Mouse (Mus musculus): ENCODE measurements around the gene Ankrd23. TPM values are rescaled to one million over a fixed set of nuclear protein-coding genes. Genes with fewer than 3 reads are reported as not detected.

The Ankrd23 gene
- total RNA-seq (2023): 1.1 and 2.4 TPM in 2 replicates

DNA sequence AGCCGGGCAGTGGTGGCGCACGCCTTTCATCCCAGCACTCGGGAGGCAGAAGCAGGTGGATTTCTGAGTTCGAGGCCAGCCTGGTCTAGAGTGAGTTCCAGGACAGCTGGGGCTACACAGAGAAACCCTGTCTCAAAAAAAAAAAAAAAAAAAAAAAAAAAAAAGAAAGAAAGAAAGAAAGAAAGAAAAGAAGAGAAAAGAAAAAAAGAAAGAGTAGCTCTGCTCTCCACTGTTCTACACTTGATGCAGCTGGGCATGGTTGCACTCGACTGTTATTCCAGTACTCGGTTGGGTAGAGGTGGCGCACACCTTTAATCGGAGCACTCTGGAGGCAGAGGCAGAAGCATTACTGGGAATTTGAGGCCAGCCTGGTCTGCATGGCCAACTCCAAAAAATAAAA, at the start of gene Ankrd23:
TSS of gene Ankrd23 (minus strand) at position 101 of the 400 bp plus-strand sequence.

DNA sequence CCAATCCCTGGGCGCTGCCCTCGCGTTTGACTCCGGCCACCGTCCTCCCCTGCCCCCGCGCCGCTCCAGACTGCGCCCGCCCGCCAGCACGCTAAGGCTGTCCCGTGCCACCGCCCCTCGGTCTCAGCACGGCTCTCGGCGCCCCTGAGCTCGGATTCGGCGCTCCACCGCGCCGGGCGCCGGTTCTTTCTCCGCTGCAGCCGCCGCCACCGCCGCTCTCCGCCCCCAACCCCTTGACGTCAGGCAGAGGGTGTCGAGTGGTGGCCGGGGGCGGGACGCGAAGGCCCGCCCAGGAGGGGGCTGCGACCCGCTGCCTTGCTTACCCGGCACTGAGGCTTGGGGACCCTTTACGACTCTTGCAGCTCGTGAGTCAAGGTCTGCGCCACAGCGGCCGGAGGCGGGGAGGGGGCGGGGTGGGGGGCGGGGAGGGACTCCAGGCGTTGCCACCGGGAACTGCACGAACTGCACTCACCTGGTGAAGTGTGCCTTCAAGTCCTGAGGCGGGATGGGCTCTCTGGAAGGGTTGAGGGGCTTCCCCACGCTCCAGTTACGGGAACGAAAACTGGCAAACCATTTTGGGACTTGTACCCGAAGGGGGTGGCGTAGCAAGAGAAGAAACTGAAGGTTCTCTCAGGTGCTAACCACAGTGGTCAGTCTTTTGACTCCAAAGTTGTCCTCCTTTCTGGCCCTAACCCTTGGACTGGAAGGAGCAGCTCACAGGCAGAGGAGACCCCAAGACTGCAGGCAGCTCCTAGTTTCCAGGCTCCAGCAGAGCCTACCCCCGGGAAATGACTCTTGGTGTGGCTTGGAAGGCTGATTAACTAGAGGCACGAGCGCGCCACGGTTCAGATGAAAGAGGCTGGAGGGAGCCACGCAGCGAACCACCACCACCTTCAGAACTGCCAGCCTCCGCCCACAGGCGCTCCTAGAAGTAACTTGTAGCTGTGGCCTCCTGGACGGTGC, 21.6 kb upstream of the Ankrd23 start, which contains the start of gene Sema4c:
TSS of gene Sema4c (minus strand) at position 319 of the 963 bp plus-strand sequence.

DNA sequence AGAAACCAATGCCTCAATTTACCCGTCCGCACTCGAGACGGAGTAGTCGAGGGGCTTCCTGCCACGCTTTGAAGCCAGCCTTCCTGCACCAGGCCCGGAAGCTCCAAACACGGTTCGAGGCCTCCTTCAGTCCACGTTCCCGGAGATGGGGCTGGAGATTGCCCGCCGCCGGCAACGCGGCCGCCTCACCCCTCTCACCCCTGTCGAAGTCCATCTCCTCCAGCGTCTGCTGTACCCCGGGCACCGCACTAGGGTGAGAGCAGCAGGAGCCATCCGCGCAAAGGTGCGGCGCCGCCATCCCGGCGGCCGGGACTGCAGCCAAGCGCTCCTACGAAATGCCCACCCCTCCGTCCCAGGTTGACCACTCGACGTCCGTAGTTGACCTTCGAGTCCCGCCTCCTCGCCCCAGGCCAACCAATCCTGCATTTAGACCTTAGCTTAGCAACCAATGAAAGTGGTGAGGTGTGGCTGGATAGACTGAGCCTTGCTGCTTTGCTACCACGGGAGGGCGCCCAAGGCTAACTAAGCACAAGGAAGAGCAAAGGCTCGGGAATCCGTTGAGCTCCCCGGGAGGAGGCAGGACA, 10.3 kb upstream of the Ankrd23 start, which contains the start of gene Ankrd39:
TSS of gene Ankrd39 (minus strand) at position 558 of the 584 bp plus-strand sequence.

GRCm38 (mm10) chr1:36539186-36539585, 2.5 kb upstream of the Ankrd23 start, which contains the start of gene Gm42417:
Gene Gm42417 (minus strand): TSS chr1:36539429.

DNA sequence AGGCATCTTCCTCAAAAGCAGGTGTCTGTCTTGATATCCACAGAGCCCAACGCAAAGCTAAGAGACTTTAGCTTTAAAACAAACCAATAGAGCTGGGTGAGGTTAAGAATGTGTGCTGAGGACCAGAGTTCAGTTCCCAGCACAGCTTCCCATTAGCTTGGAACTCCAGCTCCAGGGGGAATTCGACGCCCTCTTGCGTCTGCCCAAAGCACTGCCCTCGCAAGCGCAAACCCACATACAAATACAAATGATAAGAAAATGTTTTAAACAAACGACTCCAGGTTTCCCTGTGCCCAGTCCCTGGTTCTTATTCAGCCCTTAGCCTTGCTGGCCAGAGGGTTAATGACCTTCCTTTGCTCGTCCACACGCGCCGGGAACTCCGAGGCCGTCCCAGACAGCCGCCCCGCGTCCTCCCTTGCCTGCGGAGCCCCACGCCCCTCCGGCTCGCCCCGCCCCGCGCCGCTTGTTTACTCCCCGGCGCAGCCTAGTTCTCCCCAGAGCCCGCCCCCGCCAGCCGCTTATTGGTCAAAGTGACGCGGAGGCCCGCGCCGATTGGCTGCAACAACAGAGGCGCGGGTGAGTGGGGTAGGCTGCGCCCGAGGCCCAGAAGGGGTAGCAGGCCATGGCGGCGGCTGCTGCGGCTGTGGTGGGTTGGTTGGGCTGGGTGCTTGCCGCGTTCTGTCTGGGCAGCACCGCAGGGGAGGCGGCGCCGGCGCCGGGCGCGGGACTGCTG, 25.2 kb downstream of the Ankrd23 start, which contains the start of gene Cnnm3:
TSS of gene Cnnm3 (plus strand) at position 579 of the 733 bp plus-strand sequence.

Other genes with a start within 250 kb of the Ankrd23 start
- gene Arid5a, start 229.2 kb downstream of the Ankrd23 start, total RNA-seq (2023): 112 and 142 TPM in 2 replicates
- 46.4 and 58.4 TPM in 2 replicates for gene Kansl3, start 167.7 kb downstream of the Ankrd23 start, total RNA-seq (2023)
- not detected in 2 replicates for gene Fer1l5, start 164.6 kb downstream of the Ankrd23 start, total RNA-seq (2023)
- gene Lman2l, start 91.6 kb downstream of the Ankrd23 start, total RNA-seq (2023): 31.8 and 42.1 TPM in 2 replicates
- gene Cnnm4, start 65.3 kb downstream of the Ankrd23 start, total RNA-seq (2023): 27.9 and 32.5 TPM in 2 replicates
- gene Cnnm3, start 25.0 kb downstream of the Ankrd23 start, total RNA-seq (2023): 30.7 and 40.0 TPM in 2 replicates
- gene Gm42417, start 2.5 kb upstream of the Ankrd23 start, total RNA-seq (2023): 3.4 TPM in 1 of 2 replicates, not detected in the other
- 6.4 and 6.7 TPM in 2 replicates for gene Ankrd39, start 10.6 kb upstream of the Ankrd23 start, total RNA-seq (2023)
- 0.68 and 0.79 TPM in 2 replicates for gene Sema4c, start 21.5 kb upstream of the Ankrd23 start, total RNA-seq (2023)
- gene Fam178b, start 146.3 kb upstream of the Ankrd23 start, total RNA-seq (2023): 0.44 and 0.93 TPM in 2 replicates
- gene Cox5b, start 154.6 kb upstream of the Ankrd23 start, total RNA-seq (2023): 197 and 210 TPM in 2 replicates
- not detected in 2 replicates for gene 4933424G06Rik, start 173.3 kb upstream of the Ankrd23 start, total RNA-seq (2023)
- gene Actr1b, start 177.5 kb upstream of the Ankrd23 start, total RNA-seq (2023): 55.4 and 68.4 TPM in 2 replicates
- not detected in 2 replicates for gene Zap70, start 224.9 kb upstream of the Ankrd23 start, total RNA-seq (2023)